Mouse (Mus musculus): ENCODE measurements at regions not wholly inside any gene's neighbourhood (a gene's known extent, or its start where the extent isn't known, plus 50 kb on each side); places are given as distances from the start of the nearest gene placed in this dataset.

DNA sequence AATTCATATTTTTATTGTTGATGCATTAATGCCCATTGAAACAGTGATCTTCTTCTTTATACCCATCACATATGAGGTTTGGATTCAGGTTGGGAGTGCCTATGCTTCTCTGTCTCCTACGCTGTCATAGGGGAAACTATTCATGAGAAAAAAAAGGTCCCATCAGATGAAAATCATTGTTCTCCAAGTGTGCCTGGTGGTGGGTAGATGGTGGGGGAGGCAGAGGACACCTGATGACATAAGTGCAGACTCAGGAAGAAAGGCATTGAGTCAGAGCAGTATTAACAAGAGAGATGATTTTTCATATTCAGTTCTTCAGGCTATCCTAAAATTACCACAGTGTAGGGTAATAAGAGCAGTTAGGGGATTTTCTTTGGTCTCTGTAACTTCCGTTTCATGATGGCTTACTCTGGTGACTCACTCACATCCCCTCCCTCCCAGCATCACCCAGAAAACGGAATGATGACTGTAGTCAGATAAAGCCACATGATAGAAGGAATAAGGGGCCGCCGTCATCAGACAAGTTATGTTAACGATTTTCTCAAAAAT is 190.3 kb upstream of the Smarca2 start:
- H3K4me3 ChIP-seq (ENCODE audit: low read depth, low read length), result no peak overlapping the region
- no peaks in the 10 kb centered on the region for H3K36me3 ChIP-seq (ENCODE audit: control insufficient read depth, insufficient read depth, low read length)
- no peak for TF ChIP-seq POLR2A (IDR thresholded peaks at IDR 0.05; ENCODE audit: low read depth, low read length)
- H3K27me3 ChIP-seq (ENCODE audit: control insufficient read depth, insufficient read depth, low read length), result no peaks in the 10 kb centered on the region
- 70% methylated on average over 6 of the region's 6 CpGs for WGBS
- no peak overlapping the region for H3K27ac ChIP-seq (ENCODE audit: insufficient read depth, low read depth, low read length)
- H3K4me1 ChIP-seq (ENCODE audit: control insufficient read depth, insufficient read depth, insufficient read length, low read length), result no peaks in the 10 kb centered on the region

DNA sequence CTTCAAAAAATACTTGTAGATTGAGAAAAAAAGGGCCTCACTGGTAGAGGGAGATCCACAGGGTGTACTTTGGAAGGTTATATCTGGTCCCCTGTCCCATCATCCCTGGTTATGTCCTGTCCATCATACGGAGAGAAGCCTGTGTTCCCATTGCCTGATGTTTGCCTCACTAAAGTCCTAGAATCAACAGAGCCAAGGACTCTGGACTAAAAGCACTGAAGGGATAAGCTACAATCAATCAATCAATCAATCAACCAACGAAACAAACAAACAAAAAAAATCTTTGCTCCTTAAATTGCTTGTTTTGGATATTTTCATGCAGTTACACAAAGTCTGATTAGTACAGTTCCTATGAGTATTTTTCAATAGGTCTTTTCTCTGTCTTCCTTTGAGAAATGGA is 185.1 kb upstream of the Smarca2 start:
- no peaks in the 10 kb centered on the region for H3K27me3 ChIP-seq (ENCODE audit: control insufficient read depth, insufficient read depth, low read length)
- H3K36me3 ChIP-seq (ENCODE audit: control insufficient read depth, insufficient read depth, low read length), result no peaks in the 10 kb centered on the region
- H3K4me1 ChIP-seq (ENCODE audit: control insufficient read depth, insufficient read depth, insufficient read length, low read length), result no peaks in the 10 kb centered on the region
- H3K27ac ChIP-seq (ENCODE audit: insufficient read depth, low read depth, low read length), result no peak overlapping the region
- TF ChIP-seq POLR2A (IDR thresholded peaks at IDR 0.05; ENCODE audit: low read depth, low read length) (no peak), CTCF (IDR thresholded peaks at IDR 0.05; ENCODE audit: extremely low read depth, insufficient read length, insufficient replicate concordance, low read depth, low read length) (no peak)
- H3K4me3 ChIP-seq (ENCODE audit: low read depth, low read length), result no peak overlapping the region
- 61% methylated on average over 2 of the region's 2 CpGs for WGBS

DNA sequence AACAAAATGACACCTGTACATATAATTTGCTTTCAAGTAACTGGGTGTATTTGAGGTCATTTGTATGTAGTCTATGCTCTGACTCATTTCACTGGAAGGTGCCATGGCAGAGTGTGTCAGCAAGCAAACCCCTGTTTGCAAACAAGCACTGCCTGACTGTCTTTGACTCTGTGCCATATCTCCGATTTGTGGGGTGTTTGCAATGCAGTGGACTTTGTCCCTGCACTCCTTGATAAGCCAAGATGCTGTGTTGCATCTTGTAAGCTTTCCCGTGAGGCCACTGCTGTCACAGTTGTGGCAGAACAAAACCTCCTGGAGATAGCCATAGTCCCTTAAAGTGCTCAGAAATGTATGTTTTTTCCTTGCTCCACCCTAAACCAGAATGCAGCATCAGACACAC is 165.7 kb upstream of the Smarca2 start:
- Histone ChIP-seq H3K4me1 (ENCODE audit: control insufficient read depth, insufficient read depth, insufficient read length, low read length) (no peaks in the 10 kb centered on the region), H3K27me3 (ENCODE audit: control insufficient read depth, insufficient read depth, low read length) (no peaks in the 10 kb centered on the region), H3K27ac (ENCODE audit: insufficient read depth, low read depth, low read length) (no peak overlapping the region), H3K36me3 (ENCODE audit: control insufficient read depth, insufficient read depth, low read length) (no peaks in the 10 kb centered on the region), H3K4me3 (ENCODE audit: low read depth, low read length) (no peak overlapping the region)
- 24% methylated on average over 2 of the region's 2 CpGs for WGBS
- TF ChIP-seq CTCF (IDR thresholded peaks at IDR 0.05; ENCODE audit: extremely low read depth, insufficient read length, insufficient replicate concordance, low read depth, low read length) (no peak), POLR2A (IDR thresholded peaks at IDR 0.05; ENCODE audit: low read depth, low read length) (no peak)

DNA sequence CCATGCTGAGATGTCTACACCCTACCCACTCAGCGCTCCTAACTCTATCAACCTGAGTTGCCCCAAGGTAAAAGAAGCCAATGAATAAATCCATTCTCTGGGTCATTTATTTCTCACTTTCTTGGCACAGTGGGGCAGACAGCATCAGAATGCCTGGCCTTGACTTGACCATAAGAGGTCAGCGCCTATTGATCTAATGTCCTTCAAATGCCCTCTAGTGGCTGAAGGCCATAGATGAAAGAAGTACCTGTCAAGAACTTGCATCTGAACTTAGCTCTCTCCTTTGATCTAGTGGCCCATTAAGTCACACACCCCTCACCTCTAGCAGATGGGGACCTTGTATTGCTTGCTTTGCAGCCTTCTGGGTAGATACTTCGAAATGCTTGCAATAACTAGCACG is 159.5 kb upstream of the Smarca2 start:
- Histone ChIP-seq H3K4me3 (ENCODE audit: low read depth, low read length) (no peak overlapping the region), H3K27me3 (ENCODE audit: control insufficient read depth, insufficient read depth, low read length) (no peaks in the 10 kb centered on the region), H3K27ac (ENCODE audit: insufficient read depth, low read depth, low read length) (no peak overlapping the region), H3K36me3 (ENCODE audit: control insufficient read depth, insufficient read depth, low read length) (no peaks in the 10 kb centered on the region), H3K4me1 (ENCODE audit: control insufficient read depth, insufficient read depth, insufficient read length, low read length) (no peaks in the 10 kb centered on the region)
- TF ChIP-seq POLR2A (IDR thresholded peaks at IDR 0.05; ENCODE audit: low read depth, low read length), result no peak
- TF ChIP-seq CTCF (IDR thresholded peaks at IDR 0.05; ENCODE audit: extremely low read depth, insufficient read length, insufficient replicate concordance, low read depth, low read length), result no peak
- 74% methylated on average over 4 of the region's 4 CpGs for WGBS

DNA sequence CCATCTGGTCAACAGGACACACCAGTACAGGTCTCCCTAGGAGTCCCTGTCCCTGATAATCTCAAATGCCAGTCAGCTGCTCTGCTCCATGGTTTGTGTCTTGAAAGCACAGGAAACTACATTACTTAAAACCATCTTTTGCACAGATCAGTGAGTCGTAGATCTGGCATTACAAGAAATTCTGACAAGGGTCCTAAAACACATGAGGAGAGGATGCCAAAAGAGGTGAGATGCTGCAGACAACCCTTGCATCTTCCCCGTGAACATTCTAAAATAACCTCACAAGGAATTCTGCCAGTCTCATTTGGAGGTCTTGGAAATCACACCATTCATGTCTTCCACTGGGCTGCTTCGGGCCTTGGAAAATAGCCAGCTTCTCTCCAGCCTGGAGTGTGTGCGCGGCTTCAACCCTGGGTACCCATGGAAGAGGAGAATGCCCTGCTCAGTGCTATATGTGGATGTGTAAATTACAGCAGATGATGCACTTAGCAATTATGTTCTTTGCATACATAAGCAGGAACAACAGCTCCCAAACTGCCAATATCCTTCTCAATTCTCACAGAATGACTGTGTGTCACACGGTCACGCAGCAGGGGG is 157.3 kb upstream of the Smarca2 start:
- Histone ChIP-seq H3K4me3 (ENCODE audit: low read depth, low read length) (no peak overlapping the region), H3K27ac (ENCODE audit: insufficient read depth, low read depth, low read length) (no peak overlapping the region), H3K27me3 (ENCODE audit: control insufficient read depth, insufficient read depth, low read length) (no peaks in the 10 kb centered on the region), H3K4me1 (ENCODE audit: control insufficient read depth, insufficient read depth, insufficient read length, low read length) (no peaks in the 10 kb centered on the region), H3K36me3 (ENCODE audit: control insufficient read depth, insufficient read depth, low read length) (no peaks in the 10 kb centered on the region)
- TF ChIP-seq POLR2A (IDR thresholded peaks at IDR 0.05; ENCODE audit: low read depth, low read length) (no peak), CTCF (IDR thresholded peaks at IDR 0.05; ENCODE audit: extremely low read depth, insufficient read length, insufficient replicate concordance, low read depth, low read length) (no peak)
- 90% methylated on average over 7 of the region's 7 CpGs for WGBS

DNA sequence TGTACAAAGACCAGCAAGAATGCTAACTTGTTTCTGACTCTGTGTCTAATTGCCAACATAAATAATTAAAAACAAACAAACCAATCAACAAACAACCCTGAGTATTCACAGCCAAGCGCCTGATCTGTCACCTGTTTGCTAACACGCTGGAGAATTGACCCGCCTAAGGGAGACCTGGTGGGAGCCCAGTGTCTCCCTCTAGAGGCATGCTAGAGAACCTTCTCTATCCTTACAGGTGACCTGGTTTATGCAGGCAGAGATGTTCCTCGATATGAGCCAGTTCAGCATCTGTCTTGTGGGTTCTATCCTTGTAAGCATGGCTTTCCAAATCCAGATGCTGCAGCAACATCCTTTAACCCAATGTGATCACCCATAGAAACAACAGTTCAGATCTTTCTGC is 143.1 kb upstream of the Smarca2 start:
- Histone ChIP-seq H3K4me1 (ENCODE audit: control insufficient read depth, insufficient read depth, insufficient read length, low read length) (no peaks in the 10 kb centered on the region), H3K36me3 (ENCODE audit: control insufficient read depth, insufficient read depth, low read length) (no peaks in the 10 kb centered on the region), H3K27ac (ENCODE audit: insufficient read depth, low read depth, low read length) (no peak overlapping the region), H3K4me3 (ENCODE audit: low read depth, low read length) (no peak overlapping the region), H3K27me3 (ENCODE audit: control insufficient read depth, insufficient read depth, low read length) (no peaks in the 10 kb centered on the region)
- TF ChIP-seq CTCF (IDR thresholded peaks at IDR 0.05; ENCODE audit: extremely low read depth, insufficient read length, insufficient replicate concordance, low read depth, low read length) (no peak), POLR2A (IDR thresholded peaks at IDR 0.05; ENCODE audit: low read depth, low read length) (no peak)
- 45% methylated on average over 4 of the region's 4 CpGs for WGBS

DNA sequence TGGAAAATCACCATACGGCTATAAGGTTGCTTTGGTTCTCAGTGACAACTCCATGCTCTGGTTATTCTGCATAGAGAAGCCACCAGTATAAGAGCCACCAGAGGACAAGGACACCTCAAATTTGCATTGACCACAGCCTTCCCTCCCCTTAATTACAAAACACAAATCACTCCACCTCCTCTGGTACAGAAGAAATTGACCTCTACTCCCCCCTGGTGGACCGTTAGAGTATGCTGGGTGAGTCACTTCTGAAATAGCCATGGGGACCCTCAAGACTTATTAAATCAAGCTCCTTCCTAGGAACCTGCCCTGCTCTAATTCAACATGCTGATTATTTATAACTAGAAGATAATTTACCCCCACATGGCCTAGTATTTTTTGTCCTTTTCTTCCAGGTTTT is 139.6 kb upstream of the Smarca2 start:
- no peak overlapping the region for H3K4me3 ChIP-seq (ENCODE audit: low read depth, low read length)
- H3K27me3 ChIP-seq (ENCODE audit: control insufficient read depth, insufficient read depth, low read length), result no peaks in the 10 kb centered on the region
- no peaks in the 10 kb centered on the region for H3K36me3 ChIP-seq (ENCODE audit: control insufficient read depth, insufficient read depth, low read length)
- no peak for TF ChIP-seq POLR2A (IDR thresholded peaks at IDR 0.05; ENCODE audit: low read depth, low read length)
- TF ChIP-seq CTCF (IDR thresholded peaks at IDR 0.05; ENCODE audit: extremely low read depth, insufficient read length, insufficient replicate concordance, low read depth, low read length), result no peak
- no peak overlapping the region for H3K27ac ChIP-seq (ENCODE audit: insufficient read depth, low read depth, low read length)
- 45% methylated on average over 2 of the region's 2 CpGs for WGBS
- no peaks in the 10 kb centered on the region for H3K4me1 ChIP-seq (ENCODE audit: control insufficient read depth, insufficient read depth, insufficient read length, low read length)
